Mouse (Mus musculus): ENCODE results near the gene Atg101. TPM values are rescaled to one million over a fixed set of nuclear protein-coding genes. Genes with fewer than 3 reads are reported as not detected.

Atg101 gene
- polyA plus RNA-seq, 1 experiment from 2014 or later = 74.4 TPM

Other genes with a start within 250 kb of the Atg101 start
- not detected in 2 replicates for gene Gm47841, start 236.9 kb upstream of the Atg101 start, polyA plus RNA-seq (2014; fragmentation: Nextera tagmentation; extraction: Ambion mirVana)
- 1.6 and 1.7 TPM in 2 replicates for gene Fignl2, start 205.7 kb upstream of the Atg101 start, polyA plus RNA-seq (2014; fragmentation: Nextera tagmentation; extraction: Ambion mirVana)
- not detected in 2 replicates for gene Ankrd33, start 168.5 kb upstream of the Atg101 start, polyA plus RNA-seq (2014; fragmentation: Nextera tagmentation; extraction: Ambion mirVana)
- 5.1 and 5.2 TPM in 2 replicates for gene Acvrl1, start 155.8 kb upstream of the Atg101 start, polyA plus RNA-seq (2014; fragmentation: Nextera tagmentation; extraction: Ambion mirVana)
- gene Acvr1b, start 110.2 kb upstream of the Atg101 start, polyA plus RNA-seq (2014; fragmentation: Nextera tagmentation; extraction: Ambion mirVana) = 16.6 and 17.4 TPM in 2 replicates
- gene Grasp, start 60.1 kb upstream of the Atg101 start, polyA plus RNA-seq (2014; fragmentation: Nextera tagmentation; extraction: Ambion mirVana) = 6.6 TPM in 2 replicates
- 3.2 and 4.4 TPM in 2 replicates for gene Nr4a1, start 30.0 kb upstream of the Atg101 start, polyA plus RNA-seq (2014; fragmentation: Nextera tagmentation; extraction: Ambion mirVana)
- gene 6030408B16Rik, start 8.9 kb downstream of the Atg101 start, polyA plus RNA-seq (2014; fragmentation: Nextera tagmentation; extraction: Ambion mirVana) = 0.33 and 0.42 TPM in 2 replicates
- gene Krt80, start 85.9 kb downstream of the Atg101 start, polyA plus RNA-seq (2014; fragmentation: Nextera tagmentation; extraction: Ambion mirVana) = not detected in 2 replicates
- 10.6 and 12.3 TPM in 2 replicates for gene Krt7, start 126.8 kb downstream of the Atg101 start, polyA plus RNA-seq (2014; fragmentation: Nextera tagmentation; extraction: Ambion mirVana)
- 0.41 TPM in 1 of 2 replicates, not detected in the other for gene Krt87, start 154.5 kb downstream of the Atg101 start, polyA plus RNA-seq (2014; fragmentation: Nextera tagmentation; extraction: Ambion mirVana)
- not detected in 2 replicates for gene Krt88, start 163.5 kb downstream of the Atg101 start, polyA plus RNA-seq (2014; fragmentation: Nextera tagmentation; extraction: Ambion mirVana)
- gene Krt81, start 179.5 kb downstream of the Atg101 start, polyA plus RNA-seq (2014; fragmentation: Nextera tagmentation; extraction: Ambion mirVana) = not detected in 2 replicates
- not detected in 2 replicates for gene Krt86, start 189.2 kb downstream of the Atg101 start, polyA plus RNA-seq (2014; fragmentation: Nextera tagmentation; extraction: Ambion mirVana)
- gene Krt83, start 207.2 kb downstream of the Atg101 start, polyA plus RNA-seq (2014; fragmentation: Nextera tagmentation; extraction: Ambion mirVana) = not detected in 2 replicates
- gene Gm49425, start 233.0 kb downstream of the Atg101 start, polyA plus RNA-seq (2014; fragmentation: Nextera tagmentation; extraction: Ambion mirVana) = not detected in 2 replicates
- gene Krt84, start 248.5 kb downstream of the Atg101 start, polyA plus RNA-seq (2014; fragmentation: Nextera tagmentation; extraction: Ambion mirVana) = not detected in 2 replicates